Mouse (Mus musculus) liver, embryonic 12.5 days (tissue): ENCODE data around the gene Cxcl17. TPM values are rescaled to one million over a fixed set of nuclear protein-coding genes. Genes with fewer than 3 reads are reported as not detected.
"Not testable (repeated sequence)": the region's sequence is repeated elsewhere in the genome, so short reads cannot be mapped to it uniquely, and the experiment has no call there.

Experiments
- ATAC-seq: fragments of 200-750 bp; cut with Nextera tagmentation; 2 replicates; pipeline ENCODE4 v1.8.0; 2017; ENCODE audit warnings: moderate number of reproducible peaks, mild to moderate bottlenecking, moderate library complexity
- H3K27ac ChIP-seq: fragments of 300-500 bp; sonication (generic); 2 replicates; pipeline ENCODE4 v1.5.1; 2016; ENCODE audit warnings: mild to moderate bottlenecking
- H3K27me3 ChIP-seq: fragments of 300-500 bp; sonication (generic); replicated peaks from 2 replicates; pipeline ENCODE4 v1.6.1; 2016; ENCODE audit warnings: mild to moderate bottlenecking, moderate library complexity
- H3K36me3 ChIP-seq: fragments of 300-500 bp; sonication (generic); 2 replicates; pipeline ENCODE4 v1.6.1; 2016; ENCODE audit warnings: mild to moderate bottlenecking, moderate library complexity
- H3K4me1 ChIP-seq: fragments of 300-500 bp; sonication (generic); 2 replicates; pipeline ENCODE4 v1.6.1; 2016
- H3K4me2 ChIP-seq: fragments of 300-500 bp; sonication (generic); 2 replicates; pipeline ENCODE4 v1.6.1; 2016; ENCODE audit warnings: mild to moderate bottlenecking, moderate library complexity
- H3K4me3 ChIP-seq: fragments of 300-500 bp; sonication (generic); 2 replicates; pipeline ENCODE4 v1.5.1; 2016; ENCODE audit warnings: mild to moderate bottlenecking, moderate library complexity
- H3K9ac ChIP-seq: fragments of 300-500 bp; sonication (generic); 2 replicates; pipeline ENCODE4 v1.6.1; 2016; ENCODE audit warnings: mild to moderate bottlenecking, moderate library complexity
- H3K9me3 ChIP-seq: fragments of 300-500 bp; sonication (generic); replicated peaks from 2 replicates; pipeline ENCODE4 v1.6.1; 2016; ENCODE audit warnings: mild to moderate bottlenecking, moderate library complexity
- WGBS: fragments of 180-500 bp; shearing (Covaris S2); methylation state at CpG from one replicate; pipeline ENCODE4 v1.1.7; 2016; ENCODE audit not compliant: insufficient replicate concordance; 5-methylcytosine and 5-hydroxymethylcytosine counted together
- polyA plus RNA-seq: library from polyadenylated mRNA; unstranded; fragments of >200 nt; fragmentation: Nextera tagmentation; extraction: Ambion mirVana; gene quantifications from 2 replicates; pipeline ENCODE4 v1.2.1, GENCODE M21; 2016

Cxcl17 gene
- polyA plus RNA-seq, 1 experiment from 2014 or later = not detected

DNA sequence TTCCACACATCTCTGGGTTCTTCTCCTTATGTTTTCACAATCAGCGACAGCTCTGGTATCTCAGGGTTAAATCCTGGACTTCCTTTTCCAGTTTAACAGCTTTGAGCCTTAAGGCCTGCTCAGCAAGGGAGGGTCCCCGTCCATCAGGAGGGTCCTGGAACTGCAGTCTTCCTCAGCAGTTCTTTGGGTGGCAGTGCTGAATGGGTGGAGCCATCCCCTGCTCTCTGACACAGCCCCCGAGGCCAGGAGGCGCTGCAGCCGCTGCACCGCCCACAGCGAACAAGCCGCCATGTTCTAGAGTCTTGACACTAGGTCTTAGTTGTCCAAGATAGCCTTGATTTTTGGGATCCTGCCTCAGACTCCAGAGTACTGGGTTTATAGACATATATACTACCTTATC is 6.8 kb upstream of the Cxcl17 start:
- Histone ChIP-seq H3K4me1 (no peaks in the 10 kb centered on the region), H3K27me3 (peaks cover 18% of the 10 kb centered on the region), H3K4me3 (no peak overlapping the region), H3K9ac (no peak overlapping the region), H3K27ac (no peak overlapping the region), H3K9me3 (no peaks in the 10 kb centered on the region), H3K36me3 (no peaks in the 10 kb centered on the region), H3K4me2 (no peak overlapping the region)
- no peak for ATAC-seq
- WGBS = 61% methylated on average over 8 of the region's 8 CpGs

DNA sequence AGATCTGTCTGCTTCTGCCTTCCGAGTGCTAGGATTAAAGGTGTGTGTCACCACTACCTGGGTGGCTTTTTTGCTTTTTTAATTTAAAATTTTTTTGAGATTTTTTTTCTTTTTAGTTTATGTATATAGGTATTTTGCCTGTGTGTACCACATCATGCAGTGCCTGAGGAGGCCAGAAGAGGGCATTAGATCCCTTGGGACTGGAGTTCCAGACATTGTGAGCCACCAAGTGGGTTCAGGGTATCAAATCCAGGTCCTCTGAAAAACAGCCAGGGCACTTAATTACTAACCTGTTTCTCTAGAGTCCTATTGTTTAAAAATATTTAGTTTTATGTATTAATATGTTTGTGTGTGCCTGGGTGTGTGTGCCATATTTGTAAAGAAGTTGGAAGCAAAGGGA is 4.9 kb upstream of the Cxcl17 start:
- no peak overlapping the region for H3K4me3 ChIP-seq
- no peak overlapping the region for H3K27ac ChIP-seq
- H3K9ac ChIP-seq = no peak overlapping the region
- H3K27me3 ChIP-seq = peaks cover 10% of the 10 kb centered on the region
- H3K4me1 ChIP-seq = no peaks in the 10 kb centered on the region
- H3K4me2 ChIP-seq = no peak overlapping the region
- ATAC-seq = no peak
- no peaks in the 10 kb centered on the region for H3K36me3 ChIP-seq
- H3K9me3 ChIP-seq = no peaks in the 10 kb centered on the region
- WGBS = 45% methylated on average over 1 of the region's 1 CpGs

DNA sequence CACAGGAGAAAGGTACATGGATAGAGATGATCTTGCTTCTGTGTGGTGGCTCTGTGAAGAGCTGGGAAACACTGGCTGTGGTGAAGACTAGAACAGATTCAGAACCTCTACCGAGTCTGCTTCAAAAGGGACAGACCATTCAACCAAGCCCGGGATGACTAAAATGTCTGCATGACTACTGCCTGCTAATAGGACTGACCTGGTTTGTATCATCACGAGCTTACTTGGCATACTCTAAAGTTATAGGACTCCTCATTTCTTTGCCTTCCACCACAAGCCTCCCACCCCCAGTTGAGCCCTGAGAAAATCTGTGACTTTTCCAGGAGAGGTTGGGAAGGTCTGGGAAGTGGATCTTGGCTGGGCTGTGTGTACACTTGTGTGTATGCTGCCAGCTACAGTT is 825 bp downstream of the Cxcl17 start:
- no peak for ATAC-seq
- Histone ChIP-seq H3K27me3 (no peaks in the 10 kb centered on the region), H3K9ac (no peak overlapping the region), H3K9me3 (no peaks in the 10 kb centered on the region), H3K27ac (no peak overlapping the region), H3K4me2 (no peak overlapping the region), H3K4me1 (no peaks in the 10 kb centered on the region), H3K36me3 (no peaks in the 10 kb centered on the region), H3K4me3 (no peak overlapping the region)
- WGBS = 62% methylated on average over 3 of the region's 3 CpGs

DNA sequence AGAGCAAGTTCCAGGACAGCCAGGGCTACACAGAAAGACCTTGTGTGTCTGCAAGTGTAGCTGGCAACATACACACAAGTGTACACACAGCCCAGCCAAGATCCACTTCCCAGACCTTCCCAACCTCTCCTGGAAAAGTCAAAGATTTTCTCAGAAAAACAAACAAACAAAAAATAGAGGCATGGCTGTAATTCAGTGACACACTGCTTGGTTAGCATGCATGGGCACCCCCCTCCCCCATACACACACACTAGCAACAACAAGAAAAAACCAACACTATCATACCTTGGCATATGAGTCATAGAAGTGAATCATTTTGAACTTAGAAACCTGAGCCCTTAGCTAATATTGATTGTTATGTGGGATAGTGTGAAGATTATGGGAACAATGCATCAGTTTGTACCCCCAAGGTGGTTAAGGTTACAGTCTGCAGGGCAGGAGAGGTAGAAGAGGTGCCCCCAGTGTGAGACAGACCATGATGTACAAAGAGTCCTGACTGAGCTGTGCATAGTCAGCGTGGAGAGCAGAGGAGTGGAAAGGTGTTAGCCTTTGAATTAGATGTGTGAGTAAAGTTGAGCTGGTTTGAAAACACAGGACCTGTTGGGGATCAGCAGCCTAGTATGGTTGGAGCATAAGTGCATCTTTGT is 1.6 kb downstream of the Cxcl17 start:
- Histone ChIP-seq H3K4me1 (no peaks in the 10 kb centered on the region), H3K4me2 (no peak overlapping the region), H3K27ac (no peak overlapping the region), H3K9ac (no peak overlapping the region), H3K4me3 (no peak overlapping the region), H3K36me3 (no peaks in the 10 kb centered on the region), H3K9me3 (no peaks in the 10 kb centered on the region), H3K27me3 (no peaks in the 10 kb centered on the region)
- ATAC-seq = no peak
- WGBS = 64% methylated on average over 1 of the region's 1 CpGs

DNA sequence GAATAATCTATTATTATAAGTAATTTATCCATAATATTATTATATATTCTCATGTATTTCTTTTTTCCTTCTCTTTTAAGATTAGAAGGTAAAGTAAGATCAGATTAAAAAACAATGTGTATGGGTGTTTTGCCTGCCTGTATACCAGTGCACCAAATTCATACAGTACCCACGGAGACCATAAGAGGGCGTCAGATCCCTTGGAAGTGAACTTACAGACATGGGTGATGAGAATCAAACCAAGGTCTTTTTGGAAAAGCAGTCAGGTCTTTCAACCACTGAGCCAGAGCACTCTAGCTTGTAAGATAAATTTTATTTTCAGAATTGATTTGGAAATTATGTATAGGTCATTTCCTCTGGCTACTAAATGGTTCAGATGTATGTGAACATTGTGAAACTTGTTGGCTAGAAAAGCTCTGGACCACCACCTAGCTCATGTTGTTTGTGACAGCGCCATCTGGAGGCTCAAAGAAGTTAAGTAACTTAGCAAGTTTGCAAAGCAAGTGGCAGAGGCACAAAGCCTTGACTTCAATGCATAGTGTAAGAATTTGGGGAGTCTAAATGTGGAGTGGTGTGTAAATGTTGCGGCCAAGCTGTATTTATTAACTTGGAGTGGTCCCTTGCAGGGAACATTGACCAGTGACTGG is 3.4 kb downstream of the Cxcl17 start:
- 35% methylated on average over 4 of the region's 4 CpGs for WGBS
- H3K27ac ChIP-seq = no peak overlapping the region
- no peak overlapping the region for H3K4me2 ChIP-seq

DNA sequence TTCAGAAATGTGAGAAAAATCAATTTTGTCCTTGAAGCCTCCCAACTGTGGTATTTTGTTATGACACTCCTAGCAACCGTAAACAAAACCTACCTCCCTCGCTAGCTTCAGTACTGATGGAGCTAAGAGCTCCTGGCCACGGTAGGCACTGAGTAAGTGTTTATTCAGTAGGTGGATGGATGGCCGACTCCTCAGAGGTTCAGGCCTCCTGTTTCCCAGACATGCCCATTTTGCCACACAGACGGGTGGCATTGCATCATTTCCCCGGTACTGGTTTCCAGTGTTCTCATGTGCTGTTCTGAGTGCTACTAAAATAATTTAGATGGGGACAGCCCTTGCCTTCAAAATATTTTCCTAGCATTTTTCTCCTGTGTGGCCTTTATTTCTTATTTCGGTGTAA is 6.2 kb downstream of the Cxcl17 start:
- no peak overlapping the region for H3K9ac ChIP-seq
- ATAC-seq = no peak
- no peaks in the 10 kb centered on the region for H3K9me3 ChIP-seq
- no peak overlapping the region for H3K4me2 ChIP-seq
- no peak overlapping the region for H3K4me3 ChIP-seq
- no peaks in the 10 kb centered on the region for H3K27me3 ChIP-seq
- no peaks in the 10 kb centered on the region for H3K36me3 ChIP-seq
- WGBS = 63% methylated on average over 7 of the region's 7 CpGs
- H3K4me1 ChIP-seq = peaks cover 11% of the 10 kb centered on the region
- H3K27ac ChIP-seq = no peak overlapping the region

More for the DNA sequence above, 3.4 kb downstream of the Cxcl17 start:
- no peaks in the 10 kb centered on the region for H3K4me1 ChIP-seq
- no peak overlapping the region for H3K9ac ChIP-seq
- H3K27me3 ChIP-seq = no peaks in the 10 kb centered on the region
- no peaks in the 10 kb centered on the region for H3K36me3 ChIP-seq
- ATAC-seq = no peak
- H3K4me3 ChIP-seq = no peak overlapping the region
- no peaks in the 10 kb centered on the region for H3K9me3 ChIP-seq

DNA sequence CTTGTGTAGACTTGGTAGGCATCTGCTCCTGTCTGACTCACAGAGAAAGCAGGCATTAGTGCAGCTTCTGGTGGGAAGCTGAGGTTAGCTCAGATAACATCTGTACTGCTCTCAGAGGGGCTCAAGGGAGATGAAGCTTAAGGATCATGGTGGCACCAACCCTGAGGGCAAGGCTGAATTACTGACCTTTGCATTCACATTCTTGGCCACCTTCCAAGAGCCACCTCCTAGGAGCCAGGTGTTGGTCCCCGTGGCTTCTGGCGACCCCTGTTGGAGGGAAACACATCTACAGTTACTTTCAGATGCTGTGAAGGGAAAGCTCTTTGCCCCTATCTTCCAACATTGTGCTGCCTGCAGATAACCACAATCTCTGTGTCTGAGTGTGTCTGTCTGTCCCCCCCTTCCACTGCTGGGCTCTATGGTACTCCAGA is 10.0 kb downstream of the Cxcl17 start:
- Histone ChIP-seq H3K4me1 (peaks cover 11% of the 10 kb centered on the region), H3K4me2 (no peak overlapping the region), H3K27me3 (no peaks in the 10 kb centered on the region), H3K36me3 (no peaks in the 10 kb centered on the region), H3K9me3 (no peaks in the 10 kb centered on the region), H3K27ac (no peak overlapping the region), H3K4me3 (no peak overlapping the region), H3K9ac (no peak overlapping the region)
- 0% methylated on average over 2 of the region's 2 CpGs for WGBS
- peak; percentile 68 for ATAC-seq

DNA sequence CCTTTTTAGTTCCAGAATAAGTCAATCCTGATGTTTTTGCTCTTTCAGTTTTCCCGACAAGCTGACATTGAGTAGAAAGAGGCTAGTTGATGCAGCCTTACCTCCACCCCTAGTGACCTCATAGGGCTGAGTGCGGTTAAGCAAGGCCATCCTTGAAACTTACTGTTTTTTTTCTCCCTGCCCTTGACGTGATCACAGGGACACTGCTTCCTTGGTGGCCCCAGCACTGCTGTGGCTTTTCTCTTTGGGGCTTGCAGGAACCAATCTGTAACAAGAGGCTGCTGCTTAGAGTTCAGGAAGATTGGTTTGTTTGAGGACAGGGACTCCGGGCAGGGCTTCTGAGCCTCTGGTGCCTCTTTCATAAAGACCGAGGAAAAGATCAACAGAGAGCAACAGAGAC is 10.7 kb downstream of the Cxcl17 start:
- no peak overlapping the region for H3K4me2 ChIP-seq
- H3K9me3 ChIP-seq = no peaks in the 10 kb centered on the region
- no peaks in the 10 kb centered on the region for H3K27me3 ChIP-seq
- no peak for ATAC-seq
- no peak overlapping the region for H3K27ac ChIP-seq
- no peak overlapping the region for H3K9ac ChIP-seq
- H3K4me1 ChIP-seq = peaks cover 11% of the 10 kb centered on the region
- no peaks in the 10 kb centered on the region for H3K36me3 ChIP-seq
- 53% methylated on average over 5 of the region's 5 CpGs for WGBS
- H3K4me3 ChIP-seq = no peak overlapping the region

DNA sequence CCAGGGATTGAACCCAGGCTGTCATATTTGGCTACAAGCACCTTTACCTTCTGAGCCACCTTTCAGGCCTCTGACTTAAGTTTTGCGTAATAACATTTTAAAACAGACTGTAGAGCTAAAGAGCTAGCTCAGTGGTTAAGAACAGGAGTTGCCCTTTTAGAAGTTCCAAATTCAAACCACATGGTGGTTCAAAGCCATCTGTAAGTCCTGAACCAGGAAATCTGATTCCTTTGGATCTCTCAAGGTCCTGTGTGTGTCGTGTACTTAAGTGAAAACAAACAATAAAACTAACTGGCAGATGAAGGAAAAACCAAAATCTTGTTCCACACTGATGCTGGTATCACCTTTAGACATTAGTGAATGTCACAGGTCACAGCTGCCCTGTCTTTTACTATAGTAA is 11.1 kb downstream of the Cxcl17 start:
- Histone ChIP-seq H3K9me3 (no peaks in the 10 kb centered on the region), H3K4me3 (no peak overlapping the region), H3K27me3 (no peaks in the 10 kb centered on the region), H3K27ac (no peak overlapping the region), H3K36me3 (no peaks in the 10 kb centered on the region), H3K9ac (no peak overlapping the region), H3K4me2 (no peak overlapping the region), H3K4me1 (peaks cover 13% of the 10 kb centered on the region)
- 69% methylated on average over 2 of the region's 2 CpGs for WGBS
- ATAC-seq = no peak

DNA sequence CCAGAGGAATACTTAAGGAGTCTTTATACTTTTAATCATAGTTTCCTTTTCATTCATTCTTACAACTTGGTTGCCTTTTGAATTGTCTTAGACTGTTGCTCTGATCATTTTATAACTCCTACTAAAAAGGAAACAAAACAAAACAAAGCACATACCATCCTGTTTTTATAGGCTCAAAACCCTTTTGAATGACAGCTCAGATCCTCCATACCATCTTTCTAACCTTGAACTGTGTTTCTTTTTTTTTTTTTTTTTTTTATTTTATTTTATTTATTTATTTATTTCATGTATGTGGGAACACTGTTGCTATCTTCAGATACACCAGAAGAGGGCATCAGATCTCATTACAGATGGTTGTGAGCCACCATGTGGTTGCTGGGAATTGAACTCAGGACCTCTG is 13.7 kb downstream of the Cxcl17 start:
- ATAC-seq, H3K4me3 ChIP-seq, H3K4me2 ChIP-seq, H3K36me3 ChIP-seq, H3K9me3 ChIP-seq, H3K27ac ChIP-seq, H3K27me3 ChIP-seq, H3K9ac ChIP-seq: not testable (repeated sequence)
- H3K4me1 ChIP-seq = peaks cover 35% of the 10 kb centered on the region

DNA sequence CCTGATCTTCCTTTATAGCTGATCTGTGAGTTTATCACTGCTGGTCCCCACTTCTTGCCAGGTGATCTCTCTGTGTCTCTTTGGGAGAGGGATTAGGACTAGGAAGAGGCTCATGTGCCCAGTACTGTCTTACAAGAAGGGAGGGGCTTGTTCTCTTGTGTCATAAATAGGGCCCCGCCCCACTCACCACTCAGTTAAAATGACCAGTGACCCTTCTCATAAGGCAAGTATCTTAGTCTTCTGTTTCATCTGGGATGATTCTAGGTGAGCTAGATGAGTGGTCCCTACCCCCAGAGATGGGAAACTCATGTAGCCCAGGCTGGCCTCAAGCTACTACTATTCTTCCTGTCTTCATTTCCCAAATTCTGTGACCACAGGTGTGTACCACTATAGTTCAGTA is 14.1 kb downstream of the Cxcl17 start, which contains the start of gene Lipe:
Gene Lipe (minus strand): TSS at position 101 of the 400 bp plus-strand sequence.
- no peak within 1 kb of the TSS for H3K9ac ChIP-seq
- H3K9me3 ChIP-seq = no peaks in the 10 kb centered on the region
- no peak for ATAC-seq
- 81% methylated on average over 1 of the region's 1 CpGs for WGBS
- peaks cover 39% of the 10 kb centered on the region for H3K4me1 ChIP-seq
- H3K4me3 ChIP-seq = no peak within 1 kb of the TSS
- no peak within 1 kb of the TSS for H3K4me2 ChIP-seq
- H3K27me3 ChIP-seq = 0 out of 2 replicates have a peak, but pooled peaks cover 3% of the 10 kb centered on the region
- H3K27ac ChIP-seq = no peak within 1 kb of the TSS
- H3K36me3 ChIP-seq = no peaks in the 10 kb centered on the region

DNA sequence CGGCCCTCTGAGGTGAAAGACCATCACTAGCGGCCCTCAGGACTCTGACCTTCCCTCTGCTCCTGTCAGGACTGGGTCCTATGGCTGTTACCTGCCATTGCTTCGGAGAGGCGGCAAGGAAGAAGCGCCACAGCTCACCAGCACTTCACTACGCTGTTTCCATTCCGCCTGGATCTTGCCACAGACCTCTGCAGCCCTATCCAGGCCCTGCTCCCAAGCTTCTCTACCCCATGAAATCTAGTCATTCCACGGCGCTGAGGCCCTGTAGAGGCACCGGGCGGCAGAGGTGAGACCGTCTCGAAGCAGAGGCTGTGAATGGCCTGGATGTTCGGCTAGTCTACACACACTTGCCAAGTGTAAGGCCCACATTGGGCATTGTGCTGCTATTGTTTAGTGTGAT is 16.1 kb downstream of the Cxcl17 start:
- peaks cover 33% of the 10 kb centered on the region for H3K4me1 ChIP-seq
- no peaks in the 10 kb centered on the region for H3K36me3 ChIP-seq
- WGBS = 87% methylated on average over 14 of the region's 14 CpGs
- H3K27ac ChIP-seq = no peak overlapping the region
- H3K9me3 ChIP-seq = no peaks in the 10 kb centered on the region
- 0 out of 2 replicates have a peak, but pooled peaks cover 3% of the 10 kb centered on the region for H3K27me3 ChIP-seq
- no peak overlapping the region for H3K9ac ChIP-seq
- H3K4me3 ChIP-seq = no peak overlapping the region
- H3K4me2 ChIP-seq = peak overlapping the region; percentile 98
- no peak for ATAC-seq
